Mouse (Mus musculus): ENCODE measurements at regions not wholly inside any gene's neighbourhood (a gene's known extent, or its start where the extent isn't known, plus 50 kb on each side); places are given as distances from the start of the nearest gene placed in this dataset.

DNA sequence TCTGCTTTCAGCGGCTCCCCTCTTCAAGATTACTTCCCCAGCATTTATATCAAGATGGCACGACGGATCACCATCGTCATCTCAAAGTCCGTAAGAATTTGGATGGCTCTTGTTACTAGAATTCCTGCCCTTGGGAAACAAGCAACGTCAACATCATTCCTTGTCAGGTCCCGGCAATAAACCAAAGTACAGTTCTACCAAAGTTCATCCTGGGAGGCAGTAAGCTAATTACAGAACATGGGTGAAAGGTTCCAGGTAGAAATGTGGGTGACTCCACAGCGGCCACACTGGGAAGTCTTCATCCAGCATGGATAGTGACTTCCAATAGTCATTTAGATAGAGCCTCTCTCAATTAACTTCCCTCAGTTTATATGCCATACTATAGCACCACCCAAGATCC, 110.6 kb downstream of the Gm826 start:
- Histone ChIP-seq H3K27me3 (ENCODE audit: insufficient read depth, low read length) (no peaks in the 10 kb centered on the region), H3K4me3 (replicated peaks; ENCODE audit: low read depth, low read length) (no peak overlapping the region), H3K9me3 (replicated peaks; ENCODE audit: low read length) (no peaks in the 10 kb centered on the region), H3K4me2 (ENCODE audit: low read length) (no peak overlapping the region), H3K9ac (ENCODE audit: low read depth, low read length) (no peak overlapping the region), H3K36me3 (ENCODE audit: insufficient read depth, low read length) (no peaks in the 10 kb centered on the region), H3K27ac (no peak overlapping the region), H3K4me1 (replicated peaks; ENCODE audit: insufficient read depth, low read length) (peaks cover 5% of the 10 kb centered on the region; the same call in 1 of the 2 replicates)
- TF ChIP-seq CTCF (IDR thresholded peaks at IDR 0.05; ENCODE audit: low read depth) = no peak
- DNase-seq (ENCODE audit: low spot score) (no peak), ATAC-seq (replicated peaks; ENCODE audit: low FRiP score, low read depth) (no peak)
- WGBS = 87% methylated on average over 8 of the region's 8 CpGs

DNA sequence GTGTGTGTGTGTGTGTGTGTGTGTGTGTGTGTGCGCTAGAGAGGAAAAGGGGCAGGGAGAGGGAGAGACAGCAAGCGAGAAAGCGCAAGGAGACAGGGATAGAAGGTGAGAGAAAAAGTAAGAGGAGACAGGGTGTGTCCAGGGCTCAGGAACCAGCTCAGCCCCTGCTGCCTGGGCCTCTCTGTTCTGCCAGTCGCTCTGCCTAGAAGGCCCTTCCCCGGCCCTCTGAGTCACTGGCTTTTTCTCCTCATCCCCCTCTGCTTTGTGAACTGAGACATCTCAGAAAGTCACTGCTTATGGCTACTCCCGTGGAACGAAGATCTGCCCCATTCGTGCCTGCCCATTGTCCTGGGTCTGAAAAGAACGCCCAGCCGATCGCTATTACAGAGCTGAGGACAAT, 112.2 kb downstream of the Gm826 start:
- ATAC-seq (replicated peaks; ENCODE audit: low FRiP score, low read depth) (no peak), DNase-seq (ENCODE audit: low spot score) (no peak)
- TF ChIP-seq CTCF (IDR thresholded peaks at IDR 0.05; ENCODE audit: low read depth) = no peak
- Histone ChIP-seq H3K4me3 (replicated peaks; ENCODE audit: low read depth, low read length) (no peak overlapping the region), H3K9ac (ENCODE audit: low read depth, low read length) (no peak overlapping the region), H3K9me3 (replicated peaks; ENCODE audit: low read length) (no peaks in the 10 kb centered on the region), H3K27me3 (ENCODE audit: insufficient read depth, low read length) (no peaks in the 10 kb centered on the region), H3K4me2 (ENCODE audit: low read length) (no peak overlapping the region), H3K36me3 (ENCODE audit: insufficient read depth, low read length) (no peaks in the 10 kb centered on the region), H3K4me1 (replicated peaks; ENCODE audit: insufficient read depth, low read length) (peaks cover 5% of the 10 kb centered on the region; the same call in 1 of the 2 replicates), H3K27ac (no peak overlapping the region)
- WGBS = 71% methylated on average over 10 of the region's 11 CpGs

DNA sequence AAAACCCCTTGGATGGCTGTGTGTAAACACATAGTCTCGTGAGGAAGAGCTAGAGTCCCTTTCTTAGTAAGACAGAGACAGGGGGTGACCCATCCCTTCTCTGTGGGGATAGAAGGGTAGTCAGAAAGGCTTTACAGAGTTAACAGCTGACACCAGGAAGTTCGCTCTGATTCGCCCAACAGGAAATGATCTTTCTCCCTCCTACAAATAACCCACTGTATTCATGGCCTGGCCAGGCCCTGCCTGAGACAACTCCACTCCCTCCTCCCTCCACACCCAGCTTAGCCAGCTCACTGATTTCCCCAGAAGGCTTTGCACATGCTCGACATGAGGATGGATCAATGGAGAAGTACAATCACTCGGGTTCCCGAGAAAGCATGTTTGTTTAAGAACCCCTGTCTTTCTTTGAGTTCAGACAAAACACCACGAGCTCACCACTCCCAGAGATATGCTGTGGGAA, 113.4 kb downstream of the Gm826 start:
- Histone ChIP-seq H3K4me2 (ENCODE audit: low read length) (no peak overlapping the region), H3K4me1 (replicated peaks; ENCODE audit: insufficient read depth, low read length) (peaks cover 5% of the 10 kb centered on the region; the same call in 1 of the 2 replicates), H3K27ac (no peak overlapping the region), H3K9me3 (replicated peaks; ENCODE audit: low read length) (no peaks in the 10 kb centered on the region), H3K9ac (ENCODE audit: low read depth, low read length) (no peak overlapping the region), H3K36me3 (ENCODE audit: insufficient read depth, low read length) (no peaks in the 10 kb centered on the region), H3K4me3 (replicated peaks; ENCODE audit: low read depth, low read length) (no peak overlapping the region), H3K27me3 (ENCODE audit: insufficient read depth, low read length) (no peaks in the 10 kb centered on the region)
- no peak for ATAC-seq (replicated peaks; ENCODE audit: low FRiP score, low read depth)
- 16% methylated on average over 7 of the region's 7 CpGs for WGBS
- TF ChIP-seq CTCF (IDR thresholded peaks at IDR 0.05; ENCODE audit: low read depth) = no peak
- DNase-seq (ENCODE audit: low spot score) = peak; percentile 16

DNA sequence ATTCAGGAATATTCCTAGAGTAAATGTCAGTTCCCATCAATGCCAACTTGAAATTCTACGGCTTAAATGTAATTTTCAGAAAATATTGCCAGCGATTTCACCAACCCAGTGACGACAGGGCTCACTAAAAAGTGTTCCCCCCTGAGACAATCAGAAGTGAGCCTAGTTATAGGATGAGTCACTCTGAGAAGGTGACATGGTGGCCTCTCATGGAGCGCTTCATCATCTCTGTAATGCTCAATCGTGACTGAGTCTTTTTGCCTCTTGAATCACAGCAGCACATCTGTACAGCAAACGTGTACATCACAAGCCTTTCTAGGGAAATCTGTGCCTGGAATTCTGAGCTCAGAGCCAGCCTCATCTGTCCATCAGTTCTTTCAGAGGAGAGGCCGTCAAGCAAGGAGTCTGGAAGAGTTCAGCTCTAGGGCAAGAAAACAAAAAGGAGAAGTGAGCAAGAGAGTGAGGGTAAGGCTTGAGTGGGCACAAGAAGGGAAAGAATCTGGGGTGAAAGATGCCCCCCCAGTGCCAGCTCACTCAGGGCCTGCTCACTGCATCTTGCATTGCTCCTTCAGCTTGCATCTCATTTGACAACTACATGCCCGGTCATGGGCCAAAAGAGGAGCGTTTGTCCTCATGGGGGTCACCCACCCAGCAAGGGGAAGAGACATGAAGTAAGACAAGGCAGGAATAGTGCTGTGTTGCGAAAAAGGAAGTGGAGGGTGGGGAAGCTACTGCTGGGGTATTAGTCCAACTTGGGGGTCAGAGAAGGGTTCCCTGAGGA, 119.7 kb downstream of the Gm826 start:
- Histone ChIP-seq H3K9me3 (replicated peaks; ENCODE audit: low read length) (no peaks in the 10 kb centered on the region), H3K27me3 (ENCODE audit: insufficient read depth, low read length) (no peaks in the 10 kb centered on the region), H3K4me2 (ENCODE audit: low read length) (no peak overlapping the region), H3K36me3 (ENCODE audit: insufficient read depth, low read length) (no peaks in the 10 kb centered on the region), H3K4me3 (replicated peaks; ENCODE audit: low read depth, low read length) (no peak overlapping the region), H3K27ac (no peak overlapping the region), H3K4me1 (replicated peaks; ENCODE audit: insufficient read depth, low read length) (no peaks in the 10 kb centered on the region), H3K9ac (ENCODE audit: low read depth, low read length) (no peak overlapping the region)
- DNase-seq (ENCODE audit: low spot score) = peak; percentile 54
- ATAC-seq (replicated peaks; ENCODE audit: low FRiP score, low read depth) = 0 out of 2 replicates have a peak, but pooled peaks have one; percentile 25
- WGBS = 68% methylated on average over 10 of the region's 10 CpGs
- TF ChIP-seq CTCF (IDR thresholded peaks at IDR 0.05; ENCODE audit: low read depth) = no peak

DNA sequence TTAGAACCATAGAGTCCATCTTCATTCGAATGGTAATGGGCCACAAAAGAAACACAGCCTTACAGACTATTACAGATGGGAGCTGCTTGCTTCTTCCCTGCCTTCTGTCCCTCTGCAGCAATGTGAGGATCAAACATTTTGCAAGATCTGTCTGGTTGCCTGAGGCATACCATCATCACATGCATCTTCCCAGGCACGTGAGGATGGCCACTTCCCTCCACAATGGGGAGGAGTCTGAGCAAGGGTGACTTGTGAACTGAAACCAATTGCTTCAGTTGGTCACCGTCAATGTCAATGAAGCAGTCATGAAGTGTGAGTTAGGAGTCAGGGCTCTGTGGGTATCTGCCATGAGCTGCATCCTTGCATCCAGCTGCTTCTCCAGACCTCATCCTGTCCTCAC, 123.5 kb downstream of the Gm826 start:
- Histone ChIP-seq H3K27ac (no peak overlapping the region), H3K9me3 (replicated peaks; ENCODE audit: low read length) (no peaks in the 10 kb centered on the region), H3K4me1 (replicated peaks; ENCODE audit: insufficient read depth, low read length) (no peaks in the 10 kb centered on the region), H3K27me3 (ENCODE audit: insufficient read depth, low read length) (no peaks in the 10 kb centered on the region), H3K4me2 (ENCODE audit: low read length) (no peak overlapping the region), H3K9ac (ENCODE audit: low read depth, low read length) (no peak overlapping the region), H3K4me3 (replicated peaks; ENCODE audit: low read depth, low read length) (no peak overlapping the region), H3K36me3 (ENCODE audit: insufficient read depth, low read length) (no peaks in the 10 kb centered on the region)
- ATAC-seq (replicated peaks; ENCODE audit: low FRiP score, low read depth) (no peak), DNase-seq (ENCODE audit: low spot score) (no peak)
- TF ChIP-seq CTCF (IDR thresholded peaks at IDR 0.05; ENCODE audit: low read depth) = no peak
- 61% methylated on average over 3 of the region's 3 CpGs for WGBS

DNA sequence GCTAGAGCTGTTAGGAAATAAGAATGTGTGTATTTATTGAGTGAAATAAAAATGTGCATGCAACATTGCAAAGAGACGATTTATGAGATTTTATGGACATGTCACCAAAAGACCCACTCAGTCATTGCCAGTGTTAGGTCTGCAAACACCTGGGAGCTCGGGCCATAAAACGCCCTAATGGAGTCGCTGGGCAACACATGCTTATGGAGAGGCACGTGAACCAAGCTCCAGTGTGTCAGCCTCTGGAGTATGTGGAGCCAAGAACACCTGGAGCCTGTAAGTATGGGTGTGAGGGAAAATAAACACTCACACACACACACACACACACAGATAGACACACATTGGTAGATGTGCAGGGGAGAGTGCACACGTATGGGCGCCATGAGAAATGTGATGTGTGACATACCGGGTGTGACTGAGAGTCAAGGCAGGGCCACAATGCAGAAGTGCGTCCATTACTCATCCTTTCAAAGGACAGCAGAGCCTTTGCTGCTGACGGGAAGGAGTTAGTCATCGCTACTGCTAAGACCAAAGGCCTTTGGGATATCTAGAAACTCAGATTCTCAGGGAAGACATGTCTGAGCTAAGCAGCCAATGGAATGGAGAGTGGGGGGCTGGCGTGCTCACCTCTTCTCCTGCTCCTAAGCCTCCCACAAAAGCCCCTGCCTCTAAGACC, 124.2 kb downstream of the Gm826 start:
- Histone ChIP-seq H3K9me3 (replicated peaks; ENCODE audit: low read length) (no peaks in the 10 kb centered on the region), H3K27me3 (ENCODE audit: insufficient read depth, low read length) (no peaks in the 10 kb centered on the region), H3K4me3 (replicated peaks; ENCODE audit: low read depth, low read length) (no peak overlapping the region), H3K27ac (no peak overlapping the region), H3K4me1 (replicated peaks; ENCODE audit: insufficient read depth, low read length) (no peaks in the 10 kb centered on the region), H3K36me3 (ENCODE audit: insufficient read depth, low read length) (no peaks in the 10 kb centered on the region), H3K9ac (ENCODE audit: low read depth, low read length) (no peak overlapping the region), H3K4me2 (ENCODE audit: low read length) (no peak overlapping the region)
- WGBS = 79% methylated on average over 12 of the region's 12 CpGs
- DNase-seq (ENCODE audit: low spot score) (no peak), ATAC-seq (replicated peaks; ENCODE audit: low FRiP score, low read depth) (no peak)
- no peak for TF ChIP-seq CTCF (IDR thresholded peaks at IDR 0.05; ENCODE audit: low read depth)
